Mouse (Mus musculus) kidney, adult 18-20 months (tissue): ENCODE data around the gene Egfl8.
A peak's percentile ranks its signal among the peaks of the same experiment; 100 is the strongest.

Experiments
- DNase-seq: peaks from one replicate; pipeline ENCODE4 v3.0.0; 2021

Gene Egfl8

GRCm38 (mm10) chr17:34615871-34616270 lies at the start of gene Egfl8:
Gene Egfl8 (minus strand): TSS chr17:34615971.
- no peak for DNase-seq

- no peak for DNase-seq
Measured at GRCm38 (mm10) chr17:34664472-34664871, 48.7 kb upstream of the Egfl8 start.

GRCm38 (mm10) chr17:34663558-34663957 lies 47.8 kb upstream of the Egfl8 start:
- no peak for DNase-seq

- DNase-seq: no peak
Measured at GRCm38 (mm10) chr17:34662978-34663377, 47.2 kb upstream of the Egfl8 start.

GRCm38 (mm10) chr17:34662468-34662867 lies 46.7 kb upstream of the Egfl8 start:
- DNase-seq: no peak

- DNase-seq: peak; percentile 65
Measured at GRCm38 (mm10) chr17:34661121-34661591, 45.4 kb upstream of the Egfl8 start.

- no peak for DNase-seq
Measured at GRCm38 (mm10) chr17:34660259-34660820, 44.6 kb upstream of the Egfl8 start.

GRCm38 (mm10) chr17:34659897-34660214 lies 44.1 kb upstream of the Egfl8 start:
- DNase-seq: no peak

GRCm38 (mm10) chr17:34659181-34659896 lies 43.6 kb upstream of the Egfl8 start:
- no peak for DNase-seq

- DNase-seq: no peak
Measured at GRCm38 (mm10) chr17:34658591-34658990, 42.8 kb upstream of the Egfl8 start.

- DNase-seq: no peak
Measured at GRCm38 (mm10) chr17:34658145-34658544, 42.4 kb upstream of the Egfl8 start.

- no peak for DNase-seq
Measured at GRCm38 (mm10) chr17:34657271-34657670, 41.5 kb upstream of the Egfl8 start.

GRCm38 (mm10) chr17:34656666-34657065 lies 40.9 kb upstream of the Egfl8 start:
- DNase-seq: no peak

GRCm38 (mm10) chr17:34655581-34655991 lies 39.8 kb upstream of the Egfl8 start:
- peak; percentile 83 for DNase-seq

- DNase-seq: peak; percentile 72
Measured at GRCm38 (mm10) chr17:34655160-34655559, 39.4 kb upstream of the Egfl8 start.

- no peak for DNase-seq
Measured at GRCm38 (mm10) chr17:34654392-34654791, 38.6 kb upstream of the Egfl8 start.

GRCm38 (mm10) chr17:34653746-34654285 lies 38.0 kb upstream of the Egfl8 start:
- peak; percentile 65 for DNase-seq

- DNase-seq: no peak
Measured at GRCm38 (mm10) chr17:34652985-34653384, 37.2 kb upstream of the Egfl8 start.

- no peak for DNase-seq
Measured at GRCm38 (mm10) chr17:34652546-34652945, 36.8 kb upstream of the Egfl8 start.

GRCm38 (mm10) chr17:34651507-34652221 lies 35.9 kb upstream of the Egfl8 start:
- DNase-seq: peak; percentile 63

GRCm38 (mm10) chr17:34650781-34651180 lies 35.0 kb upstream of the Egfl8 start:
- DNase-seq: no peak

GRCm38 (mm10) chr17:34649106-34649864 lies 33.5 kb upstream of the Egfl8 start:
- DNase-seq: no peak
